Mouse (Mus musculus) myocyte (in vitro differentiated cells): Measurements from ENCODE around the gene Tbc1d13.

ENCODE experiments used
- E2F4 ChIP-seq: IDR thresholded peaks from one replicate; pipeline ENCODE4 v1.6.1; 2011; ENCODE audit warnings: mild to moderate bottlenecking, control low read depth, moderate library complexity; ENCODE audit not compliant: insufficient read depth
- MAX ChIP-seq: IDR thresholded peaks from one replicate; pipeline ENCODE4 v1.6.1; 2011; ENCODE audit warnings: low read depth, mild to moderate bottlenecking, control low read depth
- POLR2A ChIP-seq: IDR thresholded peaks from one replicate; pipeline ENCODE4 v1.6.1; 2011; ENCODE audit warnings: low read depth, mild to moderate bottlenecking, control low read depth, moderate library complexity; ENCODE audit not compliant: insufficient read length
- TCF12 ChIP-seq: IDR thresholded peaks from one replicate; pipeline ENCODE4 v1.6.1; 2011; ENCODE audit warnings: mild to moderate bottlenecking, control low read depth; ENCODE audit not compliant: poor library complexity, insufficient read depth, severe bottlenecking

GRCm38 (mm10) chr2:30094208-30094588 lies 39.3 kb upstream of the Tbc1d13 start:
- TF ChIP-seq POLR2A (no peak), TCF12 (no peak), E2F4 (no peak), MAX (no peak)
